ENCODE assay signal across 15 mouse cellular contexts in the genomic region with DNA sequence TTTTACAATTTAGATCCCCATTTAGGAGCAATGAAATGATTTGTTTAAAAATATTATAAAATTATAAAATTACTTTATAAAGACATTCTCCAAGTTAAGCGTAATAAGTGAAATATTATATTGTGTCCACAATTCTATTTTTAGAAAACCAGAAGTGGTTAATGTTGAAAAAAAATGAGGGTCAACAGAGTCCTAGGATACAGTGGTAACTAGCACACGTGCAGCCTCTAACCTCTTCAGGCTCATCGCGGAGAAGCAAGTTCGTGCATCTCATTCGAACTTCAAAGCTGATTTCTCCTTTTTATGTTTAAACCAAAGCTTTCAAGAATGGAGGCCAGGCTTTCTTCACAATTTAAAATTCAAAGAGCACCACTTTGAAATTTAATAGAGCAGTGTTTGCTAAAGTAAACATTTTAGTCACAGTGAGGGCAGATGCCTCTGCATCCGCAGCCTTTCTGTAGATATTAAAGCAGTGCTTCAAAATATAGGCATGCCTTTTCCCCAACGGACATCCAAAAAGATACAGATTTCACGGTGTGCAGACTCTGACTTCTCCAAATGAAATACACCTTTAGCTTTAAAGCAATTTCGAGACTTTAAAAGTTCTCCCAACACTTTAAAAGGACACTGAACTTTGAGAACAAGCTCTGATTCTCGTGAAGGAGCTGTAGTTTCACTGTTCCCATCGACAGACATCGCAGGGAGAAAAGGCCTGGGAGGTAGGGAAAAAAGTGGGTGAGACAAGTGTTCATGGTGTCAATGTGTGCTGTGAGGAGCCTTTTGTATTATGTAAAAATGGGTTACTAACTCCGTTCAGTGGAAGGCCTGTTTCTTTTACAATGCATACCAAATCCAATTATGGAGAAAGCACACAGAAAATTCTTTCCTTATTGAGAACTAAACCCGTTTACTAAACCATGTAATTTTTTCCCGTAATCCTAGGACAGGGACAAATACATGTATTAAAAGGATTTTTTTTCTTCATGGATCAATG.
DNase-seq lines count a peak whose midpoint lies in the region; ATAC-seq and TF ChIP-seq lines count a peak whose summit lies in the region.
"Had no signal": no experiment of that assay in that cellular context is flagged by ENCODE, and none has a peak within 500 bp of the region (broad histone marks: within the 10 kb centered on the region; RNA-seq: fewer than 3 reads in every experiment).

No protein-coding gene starts in this region.

- WGBS in hindbrain, embryonic 10.5 days = 50% methylated on average over 16 of the region's 16 CpGs
- 16% methylated on average over 16 of the region's 16 CpGs for WGBS in midbrain, embryonic 12.5 days

- H3K36me3 ChIP-seq in hindbrain, embryonic 10.5 days = no peaks in the 10 kb centered on the region
- H3K36me3 ChIP-seq in midbrain, embryonic 12.5 days = no peaks in the 10 kb centered on the region
- H3K36me3 ChIP-seq: heart, embryonic 13.5 days; limb, embryonic 13.5 days had no signal

- TF ChIP-seq CTCF in left cerebral cortex, adult 2 months (IDR thresholded peaks at IDR 0.05) = no peak

- no peaks in the 10 kb centered on the region for H3K9me3 ChIP-seq in hindbrain, embryonic 10.5 days
- H3K9me3 ChIP-seq in midbrain, embryonic 12.5 days = no peaks in the 10 kb centered on the region
- H3K9me3 ChIP-seq: heart, embryonic 13.5 days; limb, embryonic 13.5 days had no signal

- peak overlapping the region; percentile 13; the same call in 1 of the 2 replicates for H3K4me3 ChIP-seq in hindbrain, embryonic 10.5 days
- 0 out of 2 replicates have a peak overlapping the region, but pooled peaks have one; percentile 1 for H3K4me3 ChIP-seq in midbrain, embryonic 12.5 days
- no peak overlapping the region for H3K4me3 ChIP-seq in left cerebral cortex, adult 2 months
- H3K4me3 ChIP-seq: erythroblast, embryonic 14.5 days; heart, embryonic 13.5 days; limb, embryonic 13.5 days had no signal

- peak; percentile 60 for DNase-seq in Muller cell, postnatal 12 days (ENCODE audit: inconsistent ontology term)
- peak; percentile 30 for DNase-seq in embryo, embryonic 11 days
- DNase-seq in hindbrain, embryonic 10.5 days (ENCODE audit: low spot score) = no peak
- no peak for DNase-seq in left cerebral cortex, adult 2 months (ENCODE audit: extremely low spot score in 1 of 2, low spot score in 2 of 2)
- no peak for DNase-seq in urinary bladder, postnatal 4 days (ENCODE audit: low spot score in 2 of 2)
- DNase-seq in gastrocnemius, adult 8-10 months (ENCODE audit: low spot score in 2 of 2) = no peak
- no peak for DNase-seq in B cell, adult 2 months
- DNase-seq: cerebellum, adult 9-11 months; gastrocnemius, postnatal 25 days; kidney, postnatal 14 days had no signal

- H3K4me1 ChIP-seq in hindbrain, embryonic 10.5 days (replicated peaks) = no peaks in the 10 kb centered on the region; the same call in 1 of the 2 replicates
- H3K4me1 ChIP-seq in midbrain, embryonic 12.5 days = no peaks in the 10 kb centered on the region
- H3K4me1 ChIP-seq: heart, embryonic 13.5 days; limb, embryonic 13.5 days had no signal

- intact Hi-C loops in left cerebral cortex, adult 2 months (cut with DNase I) = no loop called here

- H3K27ac ChIP-seq in hindbrain, embryonic 10.5 days = no peak overlapping the region; the same call in 1 of the 2 replicates
- no peak overlapping the region for H3K27ac ChIP-seq in midbrain, embryonic 12.5 days (replicated peaks)
- H3K27ac ChIP-seq in left cerebral cortex, adult 2 months = no peak overlapping the region
- H3K27ac ChIP-seq: heart, embryonic 13.5 days; limb, embryonic 13.5 days had no signal

- H3K27me3 ChIP-seq in hindbrain, embryonic 10.5 days (ENCODE audit: insufficient read depth, poor library complexity, severe bottlenecking) = no peaks in the 10 kb centered on the region; the same call in 1 of the 2 replicates
- H3K27me3 ChIP-seq in midbrain, embryonic 12.5 days = peaks cover 29% of the 10 kb centered on the region
- H3K27me3 ChIP-seq: heart, embryonic 13.5 days; limb, embryonic 13.5 days had no signal

- peak; percentile 90 for ATAC-seq in midbrain, embryonic 12.5 days (ENCODE audit: low FRiP score, low read depth)
- ATAC-seq: CD4-positive, CD25-positive, alpha-beta regulatory T cell, adult 4 months had no signal

- peak overlapping the region; percentile 45 for H3K4me2 ChIP-seq in midbrain, embryonic 12.5 days (replicated peaks)
- H3K4me2 ChIP-seq: heart, embryonic 13.5 days; limb, embryonic 13.5 days had no signal

- no peak overlapping the region for H3K9ac ChIP-seq in midbrain, embryonic 12.5 days (replicated peaks)
- H3K9ac ChIP-seq: heart, embryonic 13.5 days; limb, embryonic 13.5 days had no signal

Comparison
In these comparisons a context has a peak if more than half of its experiments do, and no peak if none do; other contexts are left out.
1. DNase-seq: peak in Muller cell, postnatal 12 days (single experiment) and embryo, embryonic 11 days (single experiment); none in hindbrain, embryonic 10.5 days (single experiment), left cerebral cortex, adult 2 months (0 of 2), urinary bladder, postnatal 4 days (0 of 2), gastrocnemius, adult 8-10 months (0 of 2) and B cell, adult 2 months (0 of 2).